Mouse (Mus musculus) liver, adult 2 months (tissue): Measurements from ENCODE around the gene Afdn. TPM values are rescaled to one million over a fixed set of nuclear protein-coding genes. Genes with fewer than 3 reads are reported as not detected.

ENCODE experiments used
- DNase-seq: peaks from one replicate; pipeline ENCODE4 v3.0.0-alpha.2; 2011; ENCODE audit warnings: low read depth, low spot score; ENCODE audit errors: extremely low read depth
- H3K27ac ChIP-seq: fragments of 200-500 bp; replicated peaks from 2 replicates; pipeline ENCODE4 v1.5.1; 2012; ENCODE audit warnings: low read depth, mild to moderate bottlenecking, control low read depth, inconsistent platforms, low read length; ENCODE audit not compliant: insufficient read depth
- H3K27me3 ChIP-seq: fragments of 200-500 bp; 2 replicates; pipeline ENCODE4 v1.6.1; 2012; ENCODE audit warnings: mild to moderate bottlenecking, moderate library complexity, low read length, inconsistent platforms; ENCODE audit not compliant: control insufficient read depth, insufficient read depth
- H3K36me3 ChIP-seq: fragments of 200-500 bp; 2 replicates; pipeline ENCODE4 v1.6.1; 2012; ENCODE audit warnings: low read length, inconsistent platforms; ENCODE audit not compliant: control insufficient read depth, insufficient read depth
- H3K4me1 ChIP-seq: fragments of 200-500 bp; 2 replicates; pipeline ENCODE4 v1.6.1; 2011; ENCODE audit warnings: low read length; ENCODE audit not compliant: control insufficient read depth, insufficient read depth
- H3K4me3 ChIP-seq: fragments of 200-500 bp; 2 replicates; pipeline ENCODE4 v1.5.1; 2011; ENCODE audit warnings: low read depth, mild to moderate bottlenecking, control low read depth, low read length, moderate library complexity; ENCODE audit not compliant: insufficient read depth
- H3K79me2 ChIP-seq: fragments of 200-500 bp; 2 replicates; pipeline ENCODE4 v1.6.1; 2012; ENCODE audit warnings: inconsistent platforms, mild to moderate bottlenecking, low read length, moderate library complexity; ENCODE audit not compliant: control insufficient read depth, insufficient read depth
- H3K9ac ChIP-seq: fragments of 200-500 bp; 2 replicates; pipeline ENCODE4 v1.6.1; 2012; ENCODE audit warnings: low read depth, mild to moderate bottlenecking, control low read depth, inconsistent platforms, low read length
- CTCF ChIP-seq: fragments of 200-500 bp; IDR thresholded peaks from 2 replicates; pipeline ENCODE4 v1.5.1; 2011; ENCODE audit warnings: low read depth, low read length, control low read depth
- POLR2A ChIP-seq: fragments of 200-500 bp; IDR thresholded peaks from 2 replicates; pipeline ENCODE4 v1.6.1; 2011; ENCODE audit warnings: low read length, control low read depth; ENCODE audit not compliant: insufficient read depth; ENCODE audit errors: extremely low read depth
- WGBS: fragments of 180-500 bp; shearing (Covaris S2); methylation state at CpG from one replicate; pipeline ENCODE4 v1.1.7; 2018; 5-methylcytosine and 5-hydroxymethylcytosine counted together
- polyA plus RNA-seq: library from polyadenylated mRNA; depleted of rRNA; stranded (reverse); fragments of >200 nt; gene quantifications from 2 replicates; pipeline ENCODE4 v1.2.3, GENCODE M21; 2012
- total RNA-seq: library from RNA; depleted of rRNA; stranded (reverse); fragments of >200 nt; gene quantifications from 2 replicates; pipeline ENCODE4 v1.2.3, GENCODE M21; 2014

Gene Afdn
- total and polyA plus RNA-seq, 2 experiments = 15.9 to 41.3 TPM

- DNase-seq = no peak
- Histone ChIP-seq H3K36me3 (peaks cover 43% of the 10 kb centered on the region), H3K27me3 (no peaks in the 10 kb centered on the region), H3K9ac (no peak overlapping the region), H3K27ac (no peak overlapping the region), H3K4me3 (no peak overlapping the region), H3K4me1 (no peaks in the 10 kb centered on the region), H3K79me2 (no peaks in the 10 kb centered on the region)
- TF ChIP-seq CTCF = no peak
- TF ChIP-seq POLR2A = no peak
- WGBS = 95% methylated on average over 17 of the region's 17 CpGs
Measured at GRCm38 (mm10) chr17:13898838-13899237, 138.5 kb downstream of the Afdn start.

DNA sequence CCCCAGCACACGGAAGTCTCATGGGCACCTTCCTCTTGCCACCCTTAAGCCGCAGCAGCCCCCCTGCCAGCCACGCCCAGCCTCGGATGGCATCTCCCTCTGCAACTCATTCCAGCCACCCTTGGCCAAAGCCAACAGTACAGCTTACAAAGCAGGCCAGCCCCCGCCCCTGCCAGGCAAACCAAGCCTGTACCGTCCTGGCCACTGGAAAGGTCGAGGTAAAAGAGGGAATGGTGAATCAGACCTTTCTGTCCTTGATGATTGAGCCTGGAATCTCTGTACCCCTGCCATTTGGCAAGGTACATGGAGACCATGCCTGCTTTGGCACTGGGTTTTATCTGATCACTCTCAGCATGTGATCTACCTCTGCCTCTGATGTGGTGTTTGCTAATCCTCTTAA is 138.9 kb downstream of the Afdn start:
- Histone ChIP-seq H3K9ac (no peak overlapping the region), H3K36me3 (peaks cover 47% of the 10 kb centered on the region), H3K79me2 (no peaks in the 10 kb centered on the region), H3K4me1 (no peaks in the 10 kb centered on the region), H3K27ac (no peak overlapping the region), H3K4me3 (no peak overlapping the region), H3K27me3 (no peaks in the 10 kb centered on the region)
- DNase-seq = peak; percentile 15
- TF ChIP-seq POLR2A (no peak), CTCF (no peak)
- WGBS = 78% methylated on average over 7 of the region's 7 CpGs

GRCm38 (mm10) chr17:13903793-13904192 is 143.5 kb downstream of the Afdn start:
- Histone ChIP-seq H3K36me3 (peaks cover 38% of the 10 kb centered on the region), H3K27me3 (no peaks in the 10 kb centered on the region), H3K79me2 (no peaks in the 10 kb centered on the region), H3K9ac (no peak overlapping the region), H3K4me1 (no peaks in the 10 kb centered on the region), H3K27ac (no peak overlapping the region), H3K4me3 (no peak overlapping the region)
- no peak for DNase-seq
- TF ChIP-seq POLR2A = no peak
- no peak for TF ChIP-seq CTCF
- 94% methylated on average over 8 of the region's 8 CpGs for WGBS

- 62% methylated on average over 5 of the region's 5 CpGs for WGBS
- H3K9ac ChIP-seq = no peak overlapping the region
- no peak overlapping the region for H3K4me3 ChIP-seq
- no peak for DNase-seq
- no peak overlapping the region for H3K27ac ChIP-seq
- no peaks in the 10 kb centered on the region for H3K4me1 ChIP-seq
- no peaks in the 10 kb centered on the region for H3K79me2 ChIP-seq
- TF ChIP-seq CTCF = no peak
- TF ChIP-seq POLR2A = no peak
- peaks cover 28% of the 10 kb centered on the region for H3K36me3 ChIP-seq
- no peaks in the 10 kb centered on the region for H3K27me3 ChIP-seq
Measured at GRCm38 (mm10) chr17:13907082-13907481, 146.7 kb downstream of the Afdn start.

DNA sequence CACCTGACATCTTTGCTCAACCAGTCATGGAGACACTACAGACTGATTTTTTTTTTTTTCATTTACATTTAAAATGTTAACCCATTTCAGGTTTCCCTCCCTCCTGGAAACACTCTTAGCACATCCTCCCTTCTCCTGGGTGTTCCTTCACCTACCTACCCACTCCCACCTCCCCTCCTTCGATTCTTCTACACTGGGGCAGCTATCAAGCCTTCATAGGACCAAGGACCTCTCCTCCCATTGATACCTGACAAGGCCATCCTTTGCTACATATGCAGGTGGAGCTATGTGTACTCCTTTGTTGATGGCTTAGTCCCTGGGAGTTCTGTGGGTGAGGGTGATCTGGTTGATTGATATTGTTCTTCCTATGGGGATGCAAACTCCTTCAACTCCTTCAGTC is 147.3 kb downstream of the Afdn start:
- Histone ChIP-seq H3K4me3 (no peak overlapping the region), H3K4me1 (no peaks in the 10 kb centered on the region), H3K9ac (no peak overlapping the region), H3K27ac (no peak overlapping the region), H3K79me2 (no peaks in the 10 kb centered on the region), H3K36me3 (peaks cover 25% of the 10 kb centered on the region), H3K27me3 (no peaks in the 10 kb centered on the region)
- TF ChIP-seq POLR2A (no peak), CTCF (no peak)
- 90% methylated on average over 1 of the region's 1 CpGs for WGBS
- DNase-seq = no peak

- no peak overlapping the region for H3K27ac ChIP-seq
- WGBS = 67% methylated on average over 4 of the region's 4 CpGs
- H3K9ac ChIP-seq = no peak overlapping the region
- no peaks in the 10 kb centered on the region for H3K4me1 ChIP-seq
- peaks cover 2% of the 10 kb centered on the region; the same call in 1 of the 2 replicates for H3K36me3 ChIP-seq
- no peak overlapping the region for H3K4me3 ChIP-seq
- no peaks in the 10 kb centered on the region for H3K27me3 ChIP-seq
- no peak for DNase-seq
- no peaks in the 10 kb centered on the region for H3K79me2 ChIP-seq
- TF ChIP-seq POLR2A (no peak), CTCF (no peak)
Measured at GRCm38 (mm10) chr17:13913951-13914350, 153.6 kb downstream of the Afdn start.
